Mouse (Mus musculus) erythroblast, embryonic 14.5 days (primary cell): ENCODE measurements around the gene Spdye4b. TPM values are rescaled to one million over a fixed set of nuclear protein-coding genes. Genes with fewer than 3 reads are reported as not detected.

Experiments
- H3K27me3 ChIP-seq: 2 replicates; pipeline ENCODE4 v1.6.1; 2012; ENCODE audit warnings: inconsistent platforms; ENCODE audit not compliant: control insufficient read depth
- H3K36me3 ChIP-seq: 2 replicates; pipeline ENCODE4 v1.6.1; 2012; ENCODE audit warnings: mild to moderate bottlenecking, inconsistent platforms; ENCODE audit not compliant: control insufficient read depth
- H3K4me1 ChIP-seq: 2 replicates; pipeline ENCODE4 v1.6.1; 2012; ENCODE audit warnings: inconsistent platforms; ENCODE audit not compliant: control insufficient read depth
- H3K4me3 ChIP-seq: replicated peaks from 2 replicates; pipeline ENCODE3; 2012; ENCODE audit warnings: moderate library complexity, mild to moderate bottlenecking, inconsistent platforms
- H3K9me3 ChIP-seq: 2 replicates; pipeline ENCODE4 v1.6.1; 2012; ENCODE audit warnings: low read length, inconsistent platforms, mixed read lengths; ENCODE audit not compliant: control insufficient read depth
- GATA1 ChIP-seq: IDR thresholded peaks from 2 replicates; pipeline ENCODE4 v1.6.1; 2012; ENCODE audit warnings: low read length, inconsistent platforms, mixed read lengths
- TAL1 ChIP-seq: IDR thresholded peaks from 3 replicates; pipeline ENCODE4 v1.6.1; 2012; ENCODE audit warnings: low read length, inconsistent platforms, mixed read lengths
- polyA plus RNA-seq: library from polyadenylated mRNA; stranded (reverse); fragments of >175 nt; gene quantifications from 2 replicates; pipeline ENCODE4 v1.2.3, GENCODE M21; 2012

The Spdye4b gene
- polyA plus RNA-seq, 1 experiment = not detected

- H3K4me3 ChIP-seq = no peak overlapping the region
- H3K27me3 ChIP-seq = peaks cover 62% of the 10 kb centered on the region
- peaks cover 8% of the 10 kb centered on the region for H3K36me3 ChIP-seq
- H3K4me1 ChIP-seq = peaks cover 2% of the 10 kb centered on the region; the same call in 1 of the 2 replicates
- no peak for TF ChIP-seq TAL1
- no peak for TF ChIP-seq GATA1
- peaks cover 15% of the 10 kb centered on the region; the same call in 1 of the 2 replicates for H3K9me3 ChIP-seq
Observed at GRCm38 (mm10) chr5:143252039-143252438, 71.2 kb downstream of the Spdye4b start.

DNA sequence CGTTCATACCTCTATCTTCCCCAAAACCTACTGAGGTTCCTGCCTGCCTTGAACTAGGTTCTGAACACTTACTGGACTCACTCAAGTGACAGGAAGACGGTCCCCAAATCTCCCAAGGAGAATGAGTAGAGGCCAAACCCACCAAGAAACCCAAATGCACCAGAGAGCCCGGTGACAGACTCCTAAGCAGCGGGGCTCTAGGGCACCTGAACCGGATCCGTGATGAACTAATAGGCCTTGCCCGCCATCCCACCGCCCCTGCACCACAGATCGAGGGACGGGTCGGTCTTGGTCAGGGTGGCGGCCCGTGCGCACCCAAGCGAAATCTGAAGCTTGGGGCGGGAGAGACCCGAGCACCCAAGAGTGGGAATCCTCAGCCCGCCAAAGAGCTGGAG is 72.0 kb downstream of the Spdye4b start:
- H3K27me3 ChIP-seq = peaks cover 69% of the 10 kb centered on the region
- H3K36me3 ChIP-seq = peaks cover 5% of the 10 kb centered on the region
- H3K4me1 ChIP-seq = peaks cover 2% of the 10 kb centered on the region; the same call in 1 of the 2 replicates
- TF ChIP-seq TAL1 = no peak
- no peak for TF ChIP-seq GATA1
- H3K9me3 ChIP-seq = peaks cover 15% of the 10 kb centered on the region; the same call in 1 of the 2 replicates
- H3K4me3 ChIP-seq = no peak overlapping the region

GRCm38 (mm10) chr5:143253186-143253880 is 72.5 kb downstream of the Spdye4b start:
- Histone ChIP-seq H3K27me3 (peaks cover 72% of the 10 kb centered on the region), H3K4me3 (no peak overlapping the region)

GRCm38 (mm10) chr5:143253881-143254486 is 73.2 kb downstream of the Spdye4b start:
- peaks cover 15% of the 10 kb centered on the region; the same call in 1 of the 2 replicates for H3K9me3 ChIP-seq
- peaks cover 2% of the 10 kb centered on the region; the same call in 1 of the 2 replicates for H3K4me1 ChIP-seq
- H3K27me3 ChIP-seq = peaks cover 72% of the 10 kb centered on the region
- TF ChIP-seq GATA1 (no peak), TAL1 (no peak)
- no peaks in the 10 kb centered on the region for H3K36me3 ChIP-seq
- H3K4me3 ChIP-seq = no peak overlapping the region

More at GRCm38 (mm10) chr5:143253186-143253880, 72.5 kb downstream of the Spdye4b start:
- no peak for TF ChIP-seq GATA1
- TF ChIP-seq TAL1 = no peak
- Histone ChIP-seq H3K9me3 (peaks cover 15% of the 10 kb centered on the region; the same call in 1 of the 2 replicates), H3K4me1 (peaks cover 2% of the 10 kb centered on the region; the same call in 1 of the 2 replicates), H3K36me3 (no peaks in the 10 kb centered on the region; the same call in 1 of the 2 replicates)

Other genes starting within 250 kb of the Spdye4b start
- gene Fscn1, start 220.7 kb upstream of the Spdye4b start, polyA plus RNA-seq = 0.36 and 0.46 TPM in 2 replicates
- gene Rnf216, start 68.0 kb upstream of the Spdye4b start, polyA plus RNA-seq = 2.4 and 2.9 TPM in 2 replicates
- gene Olfr718-ps1, start 33.4 kb upstream of the Spdye4b start, polyA plus RNA-seq = not detected in 2 replicates
- 0.01 and 0.02 TPM in 2 replicates for gene Rbak, start 242 bp upstream of the Spdye4b start, polyA plus RNA-seq
- gene Spdye4a, start 45.9 kb downstream of the Spdye4b start, polyA plus RNA-seq = 0.02 TPM in 1 of 2 replicates, not detected in the other
- 0.02 TPM in 2 replicates for gene Zfp12, start 54.1 kb downstream of the Spdye4b start, polyA plus RNA-seq
- gene Zfp316, start 89.0 kb downstream of the Spdye4b start, polyA plus RNA-seq = 0.02 TPM in 2 replicates
- 0.01 TPM in 1 of 2 replicates, not detected in the other for gene Zfp853, start 112.6 kb downstream of the Spdye4b start, polyA plus RNA-seq
- 9.0 and 10.0 TPM in 2 replicates for gene E130309D02Rik, start 134.3 kb downstream of the Spdye4b start, polyA plus RNA-seq
- 4.9 and 6.6 TPM in 2 replicates for gene Zdhhc4, start 148.2 kb downstream of the Spdye4b start, polyA plus RNA-seq
- gene Grid2ip, start 176.3 kb downstream of the Spdye4b start, polyA plus RNA-seq = not detected in 2 replicates
- gene Kdelr2, start 222.8 kb downstream of the Spdye4b start, polyA plus RNA-seq = 4.8 and 5.2 TPM in 2 replicates